29 mouse cellular contexts compared by ENCODE assay signal in genomic region chr17:27592565-27592910, GRCm38 (mm10). TPM values are rescaled to one million over a fixed set of nuclear protein-coding genes. Genes with fewer than 3 reads are reported as not detected.
A peak's percentile ranks its signal among the peaks of the same experiment; 100 is the strongest.
DNase-seq lines count a peak whose midpoint lies in the region; ATAC-seq and TF ChIP-seq lines count a peak whose summit lies in the region.
"Had no signal": no experiment of that assay in that cellular context is flagged by ENCODE, and none has a peak within 500 bp of the region (broad histone marks: within the 10 kb centered on the region; RNA-seq: fewer than 3 reads in every experiment).

No protein-coding gene starts in this region.

- no peak for TF ChIP-seq POLR2A in heart, adult 2 months (IDR thresholded peaks at IDR 0.05; ENCODE audit: insufficient read depth, low read depth, low read length)

- no peak for TF ChIP-seq CTCF in heart, adult 2 months (IDR thresholded peaks at IDR 0.05)

- H3K79me2 ChIP-seq in heart, adult 2 months (replicated peaks; ENCODE audit: control insufficient read depth, insufficient read depth, low read length) = no peaks in the 10 kb centered on the region; the same call in none of the 2 replicates

- no peaks in the 10 kb centered on the region for H3K27me3 ChIP-seq in heart, adult 2 months (ENCODE audit: control insufficient read depth, insufficient read depth, low read length)
- H3K27me3 ChIP-seq in midbrain, embryonic 12.5 days = no peaks in the 10 kb centered on the region
- no peaks in the 10 kb centered on the region for H3K27me3 ChIP-seq in midbrain, embryonic 11.5 days (ENCODE audit: control insufficient read depth, insufficient read depth, low read length)
- H3K27me3 ChIP-seq in megakaryocyte, embryonic 14.5 days (replicated peaks) = no peaks in the 10 kb centered on the region
- H3K27me3 ChIP-seq: embryonic facial prominence, embryonic 12.5 days; embryonic facial prominence, embryonic 15.5 days; forebrain, embryonic 12.5 days; forebrain, embryonic 15.5 days; hindbrain, embryonic 12.5 days; hindbrain, embryonic 15.5 days; Patski had no signal

- no peak overlapping the region for H3K9ac ChIP-seq in heart, adult 2 months (ENCODE audit: low read depth, low read length)
- no peak overlapping the region for H3K9ac ChIP-seq in midbrain, embryonic 12.5 days (replicated peaks)
- no peak overlapping the region for H3K9ac ChIP-seq in midbrain, embryonic 11.5 days (ENCODE audit: low read length)
- H3K9ac ChIP-seq: embryonic facial prominence, embryonic 12.5 days; embryonic facial prominence, embryonic 15.5 days; forebrain, embryonic 12.5 days; forebrain, embryonic 15.5 days; hindbrain, embryonic 12.5 days; hindbrain, embryonic 15.5 days had no signal

- ATAC-seq in midbrain, embryonic 12.5 days (ENCODE audit: low FRiP score, low read depth) = no peak
- no peak for ATAC-seq in midbrain, embryonic 11.5 days (ENCODE audit: low FRiP score)
- ATAC-seq in granulocyte monocyte progenitor cell, adult 5-6 weeks (replicated peaks; ENCODE audit: poor library complexity, severe bottlenecking) = peak; percentile 64
- ATAC-seq: forebrain, embryonic 15.5 days; Patski had no signal

- H3K4me2 ChIP-seq in midbrain, embryonic 12.5 days (replicated peaks) = no peak overlapping the region
- no peak overlapping the region for H3K4me2 ChIP-seq in midbrain, embryonic 11.5 days
- H3K4me2 ChIP-seq: embryonic facial prominence, embryonic 12.5 days; embryonic facial prominence, embryonic 15.5 days; forebrain, embryonic 12.5 days; forebrain, embryonic 15.5 days; hindbrain, embryonic 12.5 days; hindbrain, embryonic 15.5 days had no signal

- DNase-seq in heart, adult 2 months = no peak
- DNase-seq in heart, adult 11 months = no peak
- no peak for DNase-seq in midbrain, embryonic 11.5 days (ENCODE audit: low spot score, missing footprints)
- no peak for DNase-seq in right cerebral cortex, postnatal 10 days (ENCODE audit: low spot score in 2 of 2)
- DNase-seq in thymus, postnatal 10 days (ENCODE audit: low spot score in 2 of 2) = no peak
- DNase-seq: adrenal gland, postnatal 10 days; adrenal gland, postnatal 36 days; cerebellum, adult 11 months; cerebellum, adult 2 months; cerebellum, adult 9-11 months; cerebellum, postnatal 25 days; gastrocnemius, postnatal 25 days had no signal

- no peak for TF ChIP-seq EP300 in heart, adult 2 months (IDR thresholded peaks at IDR 0.05; ENCODE audit: insufficient read depth, low read depth, low read length)

- H3K4me1 ChIP-seq in heart, adult 2 months (ENCODE audit: control insufficient read depth, insufficient read depth, low read length) = peaks cover 19% of the 10 kb centered on the region
- no peaks in the 10 kb centered on the region for H3K4me1 ChIP-seq in midbrain, embryonic 12.5 days
- no peaks in the 10 kb centered on the region for H3K4me1 ChIP-seq in midbrain, embryonic 11.5 days (ENCODE audit: control insufficient read depth, insufficient read depth, low read length)
- peaks cover 91% of the 10 kb centered on the region for H3K4me1 ChIP-seq in megakaryocyte, embryonic 14.5 days
- H3K4me1 ChIP-seq: forebrain, embryonic 12.5 days; hindbrain, embryonic 15.5 days had no signal

- peaks cover 2% of the 10 kb centered on the region; the same call in 1 of the 2 replicates for H3K36me3 ChIP-seq in heart, adult 2 months (ENCODE audit: control insufficient read depth, insufficient read depth, low read length)
- H3K36me3 ChIP-seq in midbrain, embryonic 12.5 days = peaks cover 82% of the 10 kb centered on the region
- H3K36me3 ChIP-seq in midbrain, embryonic 11.5 days (ENCODE audit: control insufficient read depth, insufficient read depth, low read length) = peaks cover 9% of the 10 kb centered on the region; the same call in 1 of the 2 replicates
- peaks cover 95% of the 10 kb centered on the region for H3K36me3 ChIP-seq in megakaryocyte, embryonic 14.5 days (replicated peaks; ENCODE audit: low read length)

- H3K27ac ChIP-seq in heart, adult 2 months = peak overlapping the region; percentile 52; the same call in 1 of the 2 replicates
- 0 out of 2 replicates have a peak overlapping the region, but pooled peaks have one; percentile 15 for H3K27ac ChIP-seq in midbrain, embryonic 12.5 days (replicated peaks)
- H3K27ac ChIP-seq in midbrain, embryonic 11.5 days (ENCODE audit: low read depth, low read length) = no peak overlapping the region
- H3K27ac ChIP-seq: embryonic facial prominence, embryonic 12.5 days; embryonic facial prominence, embryonic 15.5 days; forebrain, embryonic 12.5 days; forebrain, embryonic 15.5 days; hindbrain, embryonic 12.5 days; hindbrain, embryonic 15.5 days had no signal

- no peak overlapping the region for H3K4me3 ChIP-seq in heart, adult 2 months
- no peak overlapping the region for H3K4me3 ChIP-seq in midbrain, embryonic 12.5 days
- no peak overlapping the region for H3K4me3 ChIP-seq in midbrain, embryonic 11.5 days (ENCODE audit: low read depth, low read length)
- H3K4me3 ChIP-seq in megakaryocyte, embryonic 14.5 days (replicated peaks) = peak overlapping the region; percentile 67
- H3K4me3 ChIP-seq: embryonic facial prominence, embryonic 12.5 days; embryonic facial prominence, embryonic 15.5 days; forebrain, embryonic 12.5 days; forebrain, embryonic 15.5 days; hindbrain, embryonic 12.5 days; hindbrain, embryonic 15.5 days had no signal

- 82% methylated on average over 7 of the region's 7 CpGs for WGBS in heart, adult 2 months
- WGBS in midbrain, embryonic 12.5 days = 98% methylated on average over 7 of the region's 7 CpGs
- WGBS in midbrain, embryonic 11.5 days = 96% methylated on average over 7 of the region's 7 CpGs

- H3K9me3 ChIP-seq in midbrain, embryonic 12.5 days = no peaks in the 10 kb centered on the region
- H3K9me3 ChIP-seq in midbrain, embryonic 11.5 days (ENCODE audit: control insufficient read depth, low read length) = no peaks in the 10 kb centered on the region
- H3K9me3 ChIP-seq in megakaryocyte, embryonic 14.5 days = no peaks in the 10 kb centered on the region
- H3K9me3 ChIP-seq: embryonic facial prominence, embryonic 12.5 days; embryonic facial prominence, embryonic 15.5 days; forebrain, embryonic 12.5 days; forebrain, embryonic 15.5 days; G1E; hindbrain, embryonic 12.5 days; hindbrain, embryonic 15.5 days had no signal

- intact Hi-C loops in heart, adult 2 months (cut with DNase I) = no loop called here

RNA-seq across cellular contexts. Expression of gene AI413582, which starts 27.0 kb away (rescaled TPM):
- 1 to 10 TPM; 9.1 TPM for total RNA-seq in heart, adult 2 months (2021)
- 14.1 and 22.4 TPM in 2 replicates for polyA plus RNA-seq in heart, adult 2 months (2012; rRNA removed)
- polyA plus RNA-seq in midbrain, embryonic 12.5 days (2016; fragmentation: Nextera tagmentation; extraction: Ambion mirVana) = 18.9 and 20.7 TPM in 2 replicates
- polyA plus RNA-seq in midbrain, embryonic 11.5 days (2014; fragmentation: Nextera tagmentation; extraction: Ambion mirVana) = 14.8 and 20.2 TPM in 2 replicates
- total RNA-seq in granulocyte monocyte progenitor cell, adult 5-6 weeks (2014; fragmentation: Nextera tagmentation) = 59.2 and 65.2 TPM in 2 replicates
- 34.8 and 42.3 TPM in 2 replicates for total RNA-seq in granulocyte monocyte progenitor cell, adult 5-6 weeks (2017)
- 81.1 and 284 TPM in 2 replicates for polyA plus RNA-seq in megakaryocyte, embryonic 14.5 days (2012; ENCODE audit: insufficient read depth, low replicate concordance)

RNA-seq across cellular contexts. Expression of gene Nudt3, which starts 30.8 kb away (rescaled TPM):
- total RNA-seq in heart, adult 2 months (2021) = 100 to 1,000 TPM; 330 to 346 TPM
- polyA plus RNA-seq in heart, adult 2 months (2012; rRNA removed) = 143 and 189 TPM in 2 replicates
- 189 and 196 TPM in 2 replicates for polyA plus RNA-seq in midbrain, embryonic 12.5 days (2016; fragmentation: Nextera tagmentation; extraction: Ambion mirVana)
- 44.5 and 46.0 TPM in 2 replicates for polyA plus RNA-seq in midbrain, embryonic 11.5 days (2014; fragmentation: Nextera tagmentation; extraction: Ambion mirVana)
- total RNA-seq in granulocyte monocyte progenitor cell, adult 5-6 weeks (2014; fragmentation: Nextera tagmentation) = 95.3 and 120 TPM in 2 replicates
- 173 and 194 TPM in 2 replicates for total RNA-seq in granulocyte monocyte progenitor cell, adult 5-6 weeks (2017)
- 157 and 272 TPM in 2 replicates for polyA plus RNA-seq in megakaryocyte, embryonic 14.5 days (2012; ENCODE audit: insufficient read depth, low replicate concordance)

RNA-seq across cellular contexts. Expression of gene Hmga1, which starts 36.2 kb away (rescaled TPM):
- 10 to 100 TPM; 47.5 to 48.2 TPM for total RNA-seq in heart, adult 2 months (2021)
- polyA plus RNA-seq in heart, adult 2 months (2012; rRNA removed) = 73.8 and 78.0 TPM in 2 replicates
- 213 and 215 TPM in 2 replicates for polyA plus RNA-seq in midbrain, embryonic 12.5 days (2016; fragmentation: Nextera tagmentation; extraction: Ambion mirVana)
- polyA plus RNA-seq in midbrain, embryonic 11.5 days (2014; fragmentation: Nextera tagmentation; extraction: Ambion mirVana) = 354 and 406 TPM in 2 replicates
- total RNA-seq in granulocyte monocyte progenitor cell, adult 5-6 weeks (2014; fragmentation: Nextera tagmentation) = 541 and 637 TPM in 2 replicates
- 232 and 267 TPM in 2 replicates for total RNA-seq in granulocyte monocyte progenitor cell, adult 5-6 weeks (2017)
- 3,567 and 8,363 TPM in 2 replicates for polyA plus RNA-seq in megakaryocyte, embryonic 14.5 days (2012; ENCODE audit: insufficient read depth, low replicate concordance)

RNA-seq across cellular contexts. Expression of gene RPS10-NUDT3, which starts 42.5 kb away (rescaled TPM):
- total RNA-seq in heart, adult 2 months (2021) = not detected
- polyA plus RNA-seq in heart, adult 2 months (2012; rRNA removed) = not detected in 2 replicates
- polyA plus RNA-seq in midbrain, embryonic 12.5 days (2016; fragmentation: Nextera tagmentation; extraction: Ambion mirVana) = not detected in 2 replicates
- not detected in 2 replicates for polyA plus RNA-seq in midbrain, embryonic 11.5 days (2014; fragmentation: Nextera tagmentation; extraction: Ambion mirVana)
- not detected in 2 replicates for total RNA-seq in granulocyte monocyte progenitor cell, adult 5-6 weeks (2014; fragmentation: Nextera tagmentation)
- not detected in 2 replicates for total RNA-seq in granulocyte monocyte progenitor cell, adult 5-6 weeks (2017)
- polyA plus RNA-seq in megakaryocyte, embryonic 14.5 days (2012; ENCODE audit: insufficient read depth, low replicate concordance) = not detected in 2 replicates
- total RNA-seq: adrenal gland, adult 18-20 months; adrenal gland, postnatal 36 days; common myeloid progenitor, adult 5-6 weeks; G1E; gastrocnemius, postnatal 25 days; hematopoietic stem cell, adult 5-6 weeks had no signal
- polyA plus RNA-seq: embryonic facial prominence, embryonic 12.5 days; embryonic facial prominence, embryonic 15.5 days; forebrain, embryonic 12.5 days; forebrain, embryonic 15.5 days; G1E; gonadal fat pad, adult 2 months; heart, embryonic 14.5 days; heart, postnatal 0 days; hindbrain, embryonic 12.5 days; hindbrain, embryonic 15.5 days had no signal

RNA-seq across cellular contexts. Expression of gene Rps10, which starts 43.9 kb away (rescaled TPM):
- 100 to 1,000 TPM; 529 to 604 TPM for total RNA-seq in heart, adult 2 months (2021)
- 448 and 482 TPM in 2 replicates for polyA plus RNA-seq in heart, adult 2 months (2012; rRNA removed)
- 694 and 702 TPM in 2 replicates for polyA plus RNA-seq in midbrain, embryonic 12.5 days (2016; fragmentation: Nextera tagmentation; extraction: Ambion mirVana)
- polyA plus RNA-seq in midbrain, embryonic 11.5 days (2014; fragmentation: Nextera tagmentation; extraction: Ambion mirVana) = 845 and 859 TPM in 2 replicates
- 2,240 and 2,398 TPM in 2 replicates for total RNA-seq in granulocyte monocyte progenitor cell, adult 5-6 weeks (2014; fragmentation: Nextera tagmentation)
- 2,059 and 2,173 TPM in 2 replicates for total RNA-seq in granulocyte monocyte progenitor cell, adult 5-6 weeks (2017)
- 1,090 and 3,855 TPM in 2 replicates for polyA plus RNA-seq in megakaryocyte, embryonic 14.5 days (2012; ENCODE audit: insufficient read depth, low replicate concordance)
